Comparison of ENCODE assay signal across 8 mouse cellular contexts in the genomic region with DNA sequence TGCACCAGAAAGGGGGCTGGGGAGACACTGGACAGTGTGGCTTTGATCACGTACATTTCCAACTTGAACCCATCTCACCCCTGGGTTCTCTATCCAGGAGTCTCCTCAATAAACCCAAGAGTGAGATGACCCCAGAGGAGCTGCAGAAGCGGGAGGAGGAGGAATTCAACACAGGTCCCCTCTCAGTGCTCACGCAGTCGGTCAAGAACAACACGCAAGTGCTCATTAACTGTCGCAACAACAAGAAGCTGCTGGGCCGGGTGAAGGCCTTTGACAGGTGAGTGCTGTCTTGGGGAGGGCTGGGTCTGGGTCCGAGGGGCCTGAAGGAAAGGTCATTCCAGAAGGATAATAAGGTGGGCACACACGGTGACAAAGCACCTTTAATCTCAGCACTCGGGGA. TPM values are rescaled to one million over a fixed set of nuclear protein-coding genes. Genes with fewer than 3 reads are reported as not detected.
DNase-seq lines count a peak whose midpoint lies in the region; ATAC-seq lines count a peak whose summit lies in the region.
"Not testable (repeated sequence)": the region's sequence is repeated elsewhere in the genome, so short reads cannot be mapped to it uniquely, and the experiment has no call there.
"Had no signal": no experiment of that assay in that cellular context is flagged by ENCODE, and none has a peak within 500 bp of the region (broad histone marks: within the 10 kb centered on the region; RNA-seq: fewer than 3 reads in every experiment).

No protein-coding gene starts in this region.

- peaks cover 29% of the 10 kb centered on the region for H3K36me3 ChIP-seq in embryonic facial prominence, embryonic 12.5 days
- H3K36me3 ChIP-seq in forebrain, embryonic 15.5 days, result peaks cover 22% of the 10 kb centered on the region
- peaks cover 41% of the 10 kb centered on the region for H3K36me3 ChIP-seq in hindbrain, embryonic 12.5 days
- peaks cover 38% of the 10 kb centered on the region for H3K36me3 ChIP-seq in kidney, embryonic 15.5 days
- H3K36me3 ChIP-seq in liver, embryonic 13.5 days, result peaks cover 36% of the 10 kb centered on the region
- H3K36me3 ChIP-seq in megakaryocyte, embryonic 14.5 days (replicated peaks; ENCODE audit: low read length), result peaks cover 60% of the 10 kb centered on the region
- peaks cover 27% of the 10 kb centered on the region for H3K36me3 ChIP-seq in stomach, embryonic 14.5 days (ENCODE audit: control insufficient read depth, insufficient read depth, low read length)

- H3K4me2 ChIP-seq in embryonic facial prominence, embryonic 12.5 days (replicated peaks), result peak overlapping the region; percentile 79
- H3K4me2 ChIP-seq in forebrain, embryonic 15.5 days (replicated peaks), result 0 out of 2 replicates have a peak overlapping the region, but pooled peaks have one; percentile 88
- not testable (repeated sequence) for H3K4me2 ChIP-seq in hindbrain, embryonic 12.5 days (replicated peaks)
- H3K4me2 ChIP-seq in kidney, embryonic 15.5 days, result peak overlapping the region; percentile 91
- H3K4me2 ChIP-seq in liver, embryonic 13.5 days, result peak overlapping the region; percentile 96
- H3K4me2 ChIP-seq in stomach, embryonic 14.5 days (replicated peaks; ENCODE audit: low read depth, low read length), result 0 out of 2 replicates have a peak overlapping the region, but pooled peaks have one; percentile 84

- H3K27me3 ChIP-seq in embryonic facial prominence, embryonic 12.5 days; forebrain, embryonic 15.5 days; hindbrain, embryonic 12.5 days; kidney, embryonic 15.5 days; liver, embryonic 13.5 days; megakaryocyte, embryonic 14.5 days (replicated peaks); stomach, embryonic 14.5 days (ENCODE audit: control insufficient read depth, insufficient read depth, low read length): not testable (repeated sequence)

- H3K9me3 ChIP-seq in embryonic facial prominence, embryonic 12.5 days; forebrain, embryonic 15.5 days; hindbrain, embryonic 12.5 days (replicated peaks); kidney, embryonic 15.5 days (replicated peaks); liver, embryonic 13.5 days (replicated peaks); megakaryocyte, embryonic 14.5 days; stomach, embryonic 14.5 days (ENCODE audit: control insufficient read depth, low read depth, low read length): not testable (repeated sequence)

- WGBS in embryonic facial prominence, embryonic 12.5 days, result 91% methylated on average over 10 of the region's 10 CpGs
- 90% methylated on average over 10 of the region's 10 CpGs for WGBS in forebrain, embryonic 15.5 days
- 93% methylated on average over 10 of the region's 10 CpGs for WGBS in hindbrain, embryonic 12.5 days
- WGBS in kidney, embryonic 15.5 days, result 86% methylated on average over 10 of the region's 10 CpGs
- 81% methylated on average over 10 of the region's 10 CpGs for WGBS in liver, embryonic 13.5 days (ENCODE audit: insufficient replicate concordance)
- WGBS in stomach, embryonic 14.5 days, result 85% methylated on average over 10 of the region's 10 CpGs

- DNase-seq in liver, embryonic 13.5 days, result not testable (repeated sequence)

- peaks cover 16% of the 10 kb centered on the region for H3K4me1 ChIP-seq in embryonic facial prominence, embryonic 12.5 days
- H3K4me1 ChIP-seq in forebrain, embryonic 15.5 days, result peaks cover 22% of the 10 kb centered on the region
- peaks cover 24% of the 10 kb centered on the region for H3K4me1 ChIP-seq in hindbrain, embryonic 12.5 days
- peaks cover 33% of the 10 kb centered on the region for H3K4me1 ChIP-seq in kidney, embryonic 15.5 days
- H3K4me1 ChIP-seq in liver, embryonic 13.5 days (replicated peaks), result peaks cover 34% of the 10 kb centered on the region
- H3K4me1 ChIP-seq in megakaryocyte, embryonic 14.5 days, result peaks cover 49% of the 10 kb centered on the region
- peaks cover 13% of the 10 kb centered on the region; the same call in 1 of the 2 replicates for H3K4me1 ChIP-seq in stomach, embryonic 14.5 days (ENCODE audit: control insufficient read depth, insufficient read depth, low read length)

- not testable (repeated sequence) for ATAC-seq in embryonic facial prominence, embryonic 12.5 days (ENCODE audit: insufficient number of reproducible peaks, insufficient read depth, low FRiP score, low TSS enrichment); forebrain, embryonic 15.5 days (replicated peaks); hindbrain, embryonic 12.5 days (ENCODE audit: low FRiP score); kidney, embryonic 15.5 days (replicated peaks; ENCODE audit: low FRiP score); liver, embryonic 13.5 days (ENCODE audit: low read depth); stomach, embryonic 14.5 days (ENCODE audit: insufficient number of reproducible peaks, insufficient read depth, low FRiP score, low read depth)

- H3K27ac ChIP-seq in embryonic facial prominence, embryonic 12.5 days; forebrain, embryonic 15.5 days (replicated peaks); hindbrain, embryonic 12.5 days; kidney, embryonic 15.5 days; liver, embryonic 13.5 days; stomach, embryonic 14.5 days (ENCODE audit: low read length): not testable (repeated sequence)

- H3K9ac ChIP-seq in embryonic facial prominence, embryonic 12.5 days, result peak overlapping the region; percentile 76; the same call in 1 of the 2 replicates
- not testable (repeated sequence) for H3K9ac ChIP-seq in forebrain, embryonic 15.5 days (replicated peaks); hindbrain, embryonic 12.5 days; kidney, embryonic 15.5 days; stomach, embryonic 14.5 days (replicated peaks; ENCODE audit: low read depth, low read length)
- peak overlapping the region; percentile 85; the same call in 1 of the 2 replicates for H3K9ac ChIP-seq in liver, embryonic 13.5 days

- 0 out of 2 replicates have a peak overlapping the region, but pooled peaks have one; percentile 79 for H3K4me3 ChIP-seq in embryonic facial prominence, embryonic 12.5 days
- H3K4me3 ChIP-seq in forebrain, embryonic 15.5 days, result 0 out of 2 replicates have a peak overlapping the region, but pooled peaks have one; percentile 64
- peak overlapping the region; percentile 60; the same call in 1 of the 2 replicates for H3K4me3 ChIP-seq in hindbrain, embryonic 12.5 days
- H3K4me3 ChIP-seq in kidney, embryonic 15.5 days (replicated peaks), result peak overlapping the region; percentile 67; the same call in 1 of the 2 replicates
- H3K4me3 ChIP-seq in liver, embryonic 13.5 days (replicated peaks), result peak overlapping the region; percentile 77
- H3K4me3 ChIP-seq in megakaryocyte, embryonic 14.5 days (replicated peaks), result peak overlapping the region; percentile 96
- not testable (repeated sequence) for H3K4me3 ChIP-seq in stomach, embryonic 14.5 days (ENCODE audit: low read depth, low read length)

RNA-seq across cellular contexts. Expression of gene Snrpd2, which starts 1.6 kb away (rescaled TPM):
- 149 and 166 TPM in 2 replicates for polyA plus RNA-seq in embryonic facial prominence, embryonic 12.5 days (2016; fragmentation: Nextera tagmentation; extraction: Ambion mirVana)
- polyA plus RNA-seq in forebrain, embryonic 15.5 days (2015; fragmentation: Nextera tagmentation; extraction: Ambion mirVana), result 135 and 143 TPM in 2 replicates
- 118 and 122 TPM in 2 replicates for polyA plus RNA-seq in hindbrain, embryonic 12.5 days (2016; fragmentation: Nextera tagmentation; extraction: Ambion mirVana)
- 157 and 162 TPM in 2 replicates for polyA plus RNA-seq in kidney, embryonic 15.5 days (2015; fragmentation: Nextera tagmentation; extraction: Ambion mirVana)
- 85.9 and 89.4 TPM in 2 replicates for polyA plus RNA-seq in liver, embryonic 13.5 days (2015; fragmentation: Nextera tagmentation; extraction: Ambion mirVana)
- 50.5 and 69.4 TPM in 2 replicates for polyA plus RNA-seq in megakaryocyte, embryonic 14.5 days (2012; ENCODE audit: insufficient read depth, low replicate concordance)
- 143 and 161 TPM in 2 replicates for polyA plus RNA-seq in stomach, embryonic 14.5 days (2014; fragmentation: Nextera tagmentation; extraction: Ambion mirVana)

RNA-seq across cellular contexts. Expression of gene Qpctl, which starts 2.0 kb away (rescaled TPM):
- 16.7 and 17.4 TPM in 2 replicates for polyA plus RNA-seq in embryonic facial prominence, embryonic 12.5 days (2016; fragmentation: Nextera tagmentation; extraction: Ambion mirVana)
- 18.7 and 19.4 TPM in 2 replicates for polyA plus RNA-seq in forebrain, embryonic 15.5 days (2015; fragmentation: Nextera tagmentation; extraction: Ambion mirVana)
- 21.2 and 22.8 TPM in 2 replicates for polyA plus RNA-seq in hindbrain, embryonic 12.5 days (2016; fragmentation: Nextera tagmentation; extraction: Ambion mirVana)
- 13.5 and 14.4 TPM in 2 replicates for polyA plus RNA-seq in kidney, embryonic 15.5 days (2015; fragmentation: Nextera tagmentation; extraction: Ambion mirVana)
- 4.0 and 4.3 TPM in 2 replicates for polyA plus RNA-seq in liver, embryonic 13.5 days (2015; fragmentation: Nextera tagmentation; extraction: Ambion mirVana)
- 5.0 and 11.8 TPM in 2 replicates for polyA plus RNA-seq in megakaryocyte, embryonic 14.5 days (2012; ENCODE audit: insufficient read depth, low replicate concordance)
- polyA plus RNA-seq in stomach, embryonic 14.5 days (2014; fragmentation: Nextera tagmentation; extraction: Ambion mirVana), result 10.9 and 11.3 TPM in 2 replicates

RNA-seq across cellular contexts. Expression of gene Gipr, which starts 14.8 kb away (rescaled TPM):
- 0.54 and 0.84 TPM in 2 replicates for polyA plus RNA-seq in embryonic facial prominence, embryonic 12.5 days (2016; fragmentation: Nextera tagmentation; extraction: Ambion mirVana)
- polyA plus RNA-seq in forebrain, embryonic 15.5 days (2015; fragmentation: Nextera tagmentation; extraction: Ambion mirVana), result 18.1 and 20.0 TPM in 2 replicates
- polyA plus RNA-seq in hindbrain, embryonic 12.5 days (2016; fragmentation: Nextera tagmentation; extraction: Ambion mirVana), result 1.4 and 2.0 TPM in 2 replicates
- 0.76 and 1.0 TPM in 2 replicates for polyA plus RNA-seq in kidney, embryonic 15.5 days (2015; fragmentation: Nextera tagmentation; extraction: Ambion mirVana)
- 0.17 and 0.28 TPM in 2 replicates for polyA plus RNA-seq in liver, embryonic 13.5 days (2015; fragmentation: Nextera tagmentation; extraction: Ambion mirVana)
- polyA plus RNA-seq in megakaryocyte, embryonic 14.5 days (2012; ENCODE audit: insufficient read depth, low replicate concordance), result 1.2 TPM in 2 replicates
- 1.1 and 1.9 TPM in 2 replicates for polyA plus RNA-seq in stomach, embryonic 14.5 days (2014; fragmentation: Nextera tagmentation; extraction: Ambion mirVana)
- polyA plus RNA-seq: activated CD4-positive, CD25-positive, alpha-beta regulatory T cell, adult 4 months had no signal

RNA-seq across cellular contexts. Expression of gene Eml2, which starts 25.1 kb away (rescaled TPM):
- 4.5 and 4.9 TPM in 2 replicates for polyA plus RNA-seq in embryonic facial prominence, embryonic 12.5 days (2016; fragmentation: Nextera tagmentation; extraction: Ambion mirVana)
- polyA plus RNA-seq in forebrain, embryonic 15.5 days (2015; fragmentation: Nextera tagmentation; extraction: Ambion mirVana), result 8.2 and 12.5 TPM in 2 replicates
- 6.1 and 7.2 TPM in 2 replicates for polyA plus RNA-seq in hindbrain, embryonic 12.5 days (2016; fragmentation: Nextera tagmentation; extraction: Ambion mirVana)
- 9.5 and 16.8 TPM in 2 replicates for polyA plus RNA-seq in kidney, embryonic 15.5 days (2015; fragmentation: Nextera tagmentation; extraction: Ambion mirVana)
- 3.6 and 4.4 TPM in 2 replicates for polyA plus RNA-seq in liver, embryonic 13.5 days (2015; fragmentation: Nextera tagmentation; extraction: Ambion mirVana)
- 53.9 and 56.3 TPM in 2 replicates for polyA plus RNA-seq in megakaryocyte, embryonic 14.5 days (2012; ENCODE audit: insufficient read depth, low replicate concordance)
- 4.1 and 4.8 TPM in 2 replicates for polyA plus RNA-seq in stomach, embryonic 14.5 days (2014; fragmentation: Nextera tagmentation; extraction: Ambion mirVana)

RNA-seq across cellular contexts. Expression of gene Fbxo46, which starts 31.5 kb away (rescaled TPM):
- 19.8 and 21.6 TPM in 2 replicates for polyA plus RNA-seq in embryonic facial prominence, embryonic 12.5 days (2016; fragmentation: Nextera tagmentation; extraction: Ambion mirVana)
- polyA plus RNA-seq in forebrain, embryonic 15.5 days (2015; fragmentation: Nextera tagmentation; extraction: Ambion mirVana), result 23.4 and 25.4 TPM in 2 replicates
- polyA plus RNA-seq in hindbrain, embryonic 12.5 days (2016; fragmentation: Nextera tagmentation; extraction: Ambion mirVana), result 20.9 TPM in 2 replicates
- polyA plus RNA-seq in kidney, embryonic 15.5 days (2015; fragmentation: Nextera tagmentation; extraction: Ambion mirVana), result 16.1 and 16.3 TPM in 2 replicates
- 5.6 and 6.4 TPM in 2 replicates for polyA plus RNA-seq in liver, embryonic 13.5 days (2015; fragmentation: Nextera tagmentation; extraction: Ambion mirVana)
- 28.9 and 35.0 TPM in 2 replicates for polyA plus RNA-seq in megakaryocyte, embryonic 14.5 days (2012; ENCODE audit: insufficient read depth, low replicate concordance)
- polyA plus RNA-seq in stomach, embryonic 14.5 days (2014; fragmentation: Nextera tagmentation; extraction: Ambion mirVana), result 9.1 and 9.5 TPM in 2 replicates
